Mouse (Mus musculus): Measurements from ENCODE around the gene Dnmbp.

Dnmbp gene

DNA sequence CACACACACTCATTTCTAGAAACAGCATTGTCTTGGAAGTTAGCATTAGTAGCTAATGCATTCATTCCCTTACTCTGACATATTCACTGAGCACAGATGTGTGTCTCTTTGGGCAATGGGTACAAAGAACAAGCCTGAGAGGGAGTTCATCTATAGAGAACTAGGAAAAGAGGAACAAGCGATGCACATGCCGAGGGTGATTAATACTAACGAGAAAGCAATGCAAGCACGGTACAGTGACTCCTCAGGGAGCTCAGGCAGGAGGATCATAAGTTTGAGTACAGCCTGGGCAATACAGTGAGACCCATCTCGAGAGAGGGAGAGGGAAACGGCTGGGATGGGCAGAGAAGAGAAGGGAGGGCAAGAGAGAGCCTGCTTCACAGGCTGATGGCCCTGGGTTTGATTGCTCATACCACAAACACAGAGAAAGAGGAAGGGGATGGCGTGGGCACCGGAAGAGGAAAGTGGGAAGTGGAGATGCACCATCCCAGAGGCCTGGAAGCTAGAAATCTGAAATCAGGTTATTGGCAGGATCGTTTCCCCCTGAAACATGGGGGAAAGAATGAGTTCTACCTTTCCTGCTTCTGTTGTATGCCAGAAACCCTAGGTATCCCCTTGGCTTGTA, 138.5 kb downstream of the Dnmbp start:
- DNase-seq (ENCODE audit: low spot score in 2 of 2) = no peak

DNA sequence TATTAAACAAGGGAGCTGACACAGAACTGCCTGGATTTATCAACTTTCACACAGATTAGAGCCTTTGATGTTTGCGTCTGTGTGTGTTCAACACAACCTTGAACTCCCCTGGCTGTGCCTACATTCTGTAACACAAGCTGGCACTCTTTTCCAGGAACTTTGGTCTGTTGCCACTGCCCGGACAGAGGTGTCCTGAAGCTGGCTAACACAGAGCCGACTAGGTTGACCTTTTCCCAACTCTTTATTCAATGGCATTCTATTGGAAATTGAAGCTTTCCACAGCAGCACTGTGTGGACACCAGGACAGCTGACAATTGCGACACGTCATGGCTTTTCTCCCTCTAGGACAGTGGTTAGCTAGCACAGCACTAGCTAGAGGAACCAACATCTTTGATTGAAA, 142.8 kb downstream of the Dnmbp start:
- DNase-seq (ENCODE audit: low spot score in 2 of 2) = no peak

Data from frontal cortex, postnatal 10 days (tissue).